Mouse (Mus musculus) MEL (cell line): ENCODE results near the gene Ehbp1l1.

Source experiments
- CTCF ChIP-seq, 3 experiments: IDR thresholded peaks in 2 of 3; conservative IDR thresholded peaks in 1 of 3; 2 replicates each; pipeline ENCODE4 v1.5.1; 2011 to 2012; ENCODE audit warnings: low read length in 3 of 3, low read depth in 2 of 3, mild to moderate bottlenecking in 2 of 3, improper control_type of control experiment in 1 of 3, inconsistent platforms in 1 of 3, mixed read lengths in 1 of 3, moderate library complexity in 1 of 3; ENCODE audit not compliant: control insufficient read depth in 1 of 3, insufficient read depth in 1 of 3, poor library complexity in 1 of 3, severe bottlenecking in 1 of 3
- E2F4 ChIP-seq: IDR thresholded peaks from 2 replicates; pipeline ENCODE4 v1.6.1; 2011; ENCODE audit warnings: low read depth, low read length, improper control_type of control experiment, borderline replicate concordance
- GABPA ChIP-seq: IDR thresholded peaks from 2 replicates; pipeline ENCODE4 v1.6.1; 2012; ENCODE audit warnings: low read depth, mild to moderate bottlenecking, inconsistent platforms, low read length, improper control_type of control experiment, moderate library complexity
- HCFC1 ChIP-seq: IDR thresholded peaks from 2 replicates; pipeline ENCODE4 v1.6.1; 2012; ENCODE audit warnings: low read depth, mild to moderate bottlenecking, inconsistent platforms, low read length, improper control_type of control experiment, moderate library complexity
- MEF2A ChIP-seq: IDR thresholded peaks from 2 replicates; pipeline ENCODE4 v1.6.1; 2014; ENCODE audit warnings: low read depth, mild to moderate bottlenecking, inconsistent platforms, low read length, improper control_type of control experiment; ENCODE audit not compliant: poor library complexity, insufficient replicate concordance, severe bottlenecking; ENCODE audit errors: extremely low read depth
- POLR2A ChIP-seq, 2 experiments: IDR thresholded peaks; 2 replicates each; pipeline ENCODE4 v1.6.1; 2011 to 2012; ENCODE audit warnings: low read length in 2 of 2, mild to moderate bottlenecking in 2 of 2, control low read depth in 1 of 2, improper control_type of control experiment in 1 of 2, low read depth in 1 of 2, moderate library complexity in 1 of 2; ENCODE audit not compliant: control insufficient read depth in 1 of 2, insufficient read depth in 1 of 2, poor library complexity in 1 of 2
- SMC3 ChIP-seq: IDR thresholded peaks from 2 replicates; pipeline ENCODE4 v1.6.1; 2011; ENCODE audit warnings: low read depth, low read length, improper control_type of control experiment
- TBP ChIP-seq: IDR thresholded peaks from 2 replicates; pipeline ENCODE4 v1.8.0; 2011; ENCODE audit warnings: low read depth, low read length, improper control_type of control experiment
- USF1 ChIP-seq: IDR thresholded peaks from 2 replicates; pipeline ENCODE4 v1.6.1; 2014; ENCODE audit warnings: low read depth, mild to moderate bottlenecking, inconsistent platforms, low read length, improper control_type of control experiment, moderate library complexity

- TF ChIP-seq MEF2A (no peak), USF1 (no peak), HCFC1 (no peak), GABPA (no peak), E2F4 (no peak), SMC3 (no peak), TBP (no peak), POLR2A (IDR thresholded peaks at IDR 0.05; ENCODE audit: control insufficient read depth in 1 of 2, insufficient read depth in 1 of 2, low read depth in 1 of 2, low read length in 2 of 2, poor library complexity in 1 of 2) (no peak), CTCF (IDR thresholded peaks at IDR 0.05 in 2 of 3, conservative IDR thresholded peaks at IDR 0.05 in 1 of 3; ENCODE audit: control insufficient read depth in 1 of 3, insufficient read depth in 1 of 3, low read depth in 2 of 3, low read length in 3 of 3, poor library complexity in 1 of 3, severe bottlenecking in 1 of 3) (no peak)
These were observed 35.8 kb downstream of the Ehbp1l1 start for GRCm38 (mm10) chr19:5690343-5690735.
